ENCODE assay signal across 33 mouse cellular contexts in genomic region chr1:65130226-65130625, GRCm38 (mm10). TPM values are rescaled to one million over a fixed set of nuclear protein-coding genes. Genes with fewer than 3 reads are reported as not detected.
DNase-seq lines count a peak whose midpoint lies in the region; ATAC-seq and TF ChIP-seq lines count a peak whose summit lies in the region.
"Had no signal": no experiment of that assay in that cellular context is flagged by ENCODE, and none has a peak within 500 bp of the region (broad histone marks: within the 10 kb centered on the region; RNA-seq: fewer than 3 reads in every experiment).

No protein-coding gene starts in this region.

- 65% methylated on average over 3 of the region's 3 CpGs for WGBS in intestine, embryonic 16.5 days
- WGBS in kidney, adult 2 months, result 53% methylated on average over 3 of the region's 3 CpGs
- WGBS in kidney, embryonic 16.5 days, result 72% methylated on average over 3 of the region's 3 CpGs
- 73% methylated on average over 3 of the region's 3 CpGs for WGBS in thymus, adult 2 months

- DNase-seq in kidney, adult 2 months, result peak; percentile 85
- DNase-seq in kidney, postnatal 4 days, result peak; percentile 6 to 20
- DNase-seq in thymus, adult 2 months, result no peak
- no peak for DNase-seq in urinary bladder, postnatal 10 days (ENCODE audit: low spot score)
- DNase-seq in frontal cortex, postnatal 10 days (ENCODE audit: low spot score in 2 of 2), result no peak
- DNase-seq: adrenal gland, postnatal 25 days; B cell, adult 2 months; cerebellum, adult 18-20 months; cerebellum, postnatal 10 days; gastrocnemius, postnatal 10 days; heart, postnatal 4 days; layer of hippocampus, postnatal 36 days; liver, embryonic 13.5 days; lung, adult 18-20 months; lung, postnatal 4 days; thymus, postnatal 4 days had no signal

- no peaks in the 10 kb centered on the region for H3K36me3 ChIP-seq in intestine, embryonic 16.5 days (ENCODE audit: control insufficient read depth, insufficient read depth, low read length)
- H3K36me3 ChIP-seq in kidney, adult 2 months (ENCODE audit: control insufficient read depth, insufficient read depth, low read length), result no peaks in the 10 kb centered on the region
- no peaks in the 10 kb centered on the region for H3K36me3 ChIP-seq in kidney, embryonic 16.5 days (ENCODE audit: insufficient read depth, low read length)
- H3K36me3 ChIP-seq in thymus, adult 2 months (ENCODE audit: control insufficient read depth, insufficient read depth, low read length), result no peaks in the 10 kb centered on the region
- H3K36me3 ChIP-seq: embryonic facial prominence, embryonic 13.5 days; forebrain, embryonic 10.5 days; heart, embryonic 12.5 days; hindbrain, embryonic 13.5 days; limb, embryonic 10.5 days; limb, embryonic 15.5 days; liver, embryonic 13.5 days; neural tube, embryonic 15.5 days had no signal

- no peak for TF ChIP-seq POLR2A in kidney, adult 2 months (IDR thresholded peaks at IDR 0.05; ENCODE audit: low read depth, low read length)
- TF ChIP-seq POLR2A in thymus, adult 2 months (IDR thresholded peaks at IDR 0.05; ENCODE audit: control insufficient read depth, extremely low read depth, insufficient read depth, low read length, poor library complexity), result no peak

- H3K27ac ChIP-seq in intestine, embryonic 16.5 days (ENCODE audit: low read length), result 0 out of 2 replicates have a peak overlapping the region, but pooled peaks have one; percentile 11
- H3K27ac ChIP-seq in kidney, adult 2 months (ENCODE audit: insufficient read depth, low read depth, low read length), result peak overlapping the region; percentile 83; the same call in 1 of the 2 replicates
- H3K27ac ChIP-seq in kidney, embryonic 16.5 days (ENCODE audit: low read length), result peak overlapping the region; percentile 26; the same call in 1 of the 2 replicates
- no peak overlapping the region for H3K27ac ChIP-seq in thymus, adult 2 months (ENCODE audit: control insufficient read depth, insufficient read depth, low read length)
- H3K27ac ChIP-seq: embryonic facial prominence, embryonic 13.5 days; forebrain, embryonic 10.5 days; hindbrain, embryonic 13.5 days; layer of hippocampus, adult 2 months; limb, embryonic 10.5 days; limb, embryonic 15.5 days; liver, embryonic 13.5 days; neural tube, embryonic 15.5 days had no signal

- no peak overlapping the region for H3K4me2 ChIP-seq in intestine, embryonic 16.5 days (ENCODE audit: low read depth, low read length)
- H3K4me2 ChIP-seq in kidney, embryonic 16.5 days (replicated peaks; ENCODE audit: low read depth, low read length), result no peak overlapping the region
- H3K4me2 ChIP-seq: embryonic facial prominence, embryonic 13.5 days; heart, embryonic 12.5 days; hindbrain, embryonic 13.5 days; limb, embryonic 15.5 days; liver, embryonic 13.5 days; neural tube, embryonic 15.5 days had no signal

- peak; percentile 92 for ATAC-seq in intestine, embryonic 16.5 days
- peak; percentile 79; the same call in 1 of the 2 replicates for ATAC-seq in kidney, embryonic 16.5 days (ENCODE audit: low FRiP score, low TSS enrichment)
- ATAC-seq in cerebellum, adult (ENCODE audit: insufficient number of reproducible peaks, low FRiP score, low TSS enrichment), result no peak
- ATAC-seq: forebrain, embryonic 16.5 days; lung, postnatal 0 days had no signal

- no peak overlapping the region for H3K9ac ChIP-seq in intestine, embryonic 16.5 days (ENCODE audit: low read depth, low read length)
- no peak overlapping the region for H3K9ac ChIP-seq in kidney, embryonic 16.5 days (replicated peaks; ENCODE audit: low read length)
- H3K9ac ChIP-seq: embryonic facial prominence, embryonic 13.5 days; heart, embryonic 12.5 days; hindbrain, embryonic 13.5 days; limb, embryonic 15.5 days; liver, embryonic 13.5 days; neural tube, embryonic 15.5 days had no signal

- H3K4me3 ChIP-seq in intestine, embryonic 16.5 days (ENCODE audit: low read length), result no peak overlapping the region
- no peak overlapping the region for H3K4me3 ChIP-seq in kidney, adult 2 months (ENCODE audit: insufficient read depth, low read depth, low read length)
- H3K4me3 ChIP-seq in kidney, embryonic 16.5 days (ENCODE audit: low read length), result no peak overlapping the region
- no peak overlapping the region for H3K4me3 ChIP-seq in thymus, adult 2 months (ENCODE audit: control insufficient read depth, insufficient read depth, low read length)
- H3K4me3 ChIP-seq: embryonic facial prominence, embryonic 13.5 days; forebrain, embryonic 10.5 days; heart, embryonic 12.5 days; hindbrain, embryonic 13.5 days; layer of hippocampus, adult 2 months; limb, embryonic 10.5 days; limb, embryonic 15.5 days; liver, embryonic 13.5 days; megakaryocyte, embryonic 14.5 days; neural tube, embryonic 15.5 days had no signal

- TF ChIP-seq CTCF in kidney, adult 2 months (conservative IDR thresholded peaks at IDR 0.05; ENCODE audit: insufficient read depth, insufficient read length, low read depth, low read length), result no peak
- TF ChIP-seq CTCF in thymus, adult 2 months (IDR thresholded peaks at IDR 0.05; ENCODE audit: borderline replicate concordance, control insufficient read depth, extremely low read depth, insufficient read depth, low read length, poor library complexity), result no peak

- no peaks in the 10 kb centered on the region for H3K9me3 ChIP-seq in intestine, embryonic 16.5 days (ENCODE audit: control insufficient read depth, low read length)
- no peaks in the 10 kb centered on the region for H3K9me3 ChIP-seq in kidney, embryonic 16.5 days (ENCODE audit: low read length)
- H3K9me3 ChIP-seq: embryonic facial prominence, embryonic 13.5 days; forebrain, embryonic 10.5 days; heart, embryonic 12.5 days; hindbrain, embryonic 13.5 days; limb, embryonic 10.5 days; limb, embryonic 15.5 days; liver, embryonic 13.5 days; neural tube, embryonic 15.5 days had no signal

- H3K4me1 ChIP-seq in intestine, embryonic 16.5 days (ENCODE audit: control insufficient read depth, insufficient read depth, low read length), result no peaks in the 10 kb centered on the region
- H3K4me1 ChIP-seq in kidney, adult 2 months (ENCODE audit: control insufficient read depth, insufficient read depth, low read length), result peaks cover 8% of the 10 kb centered on the region; the same call in 1 of the 2 replicates
- peaks cover 3% of the 10 kb centered on the region; the same call in 1 of the 2 replicates for H3K4me1 ChIP-seq in kidney, embryonic 16.5 days (ENCODE audit: insufficient read depth, low read length)
- H3K4me1 ChIP-seq in thymus, adult 2 months (replicated peaks; ENCODE audit: control insufficient read depth, insufficient read depth, low read length), result no peaks in the 10 kb centered on the region
- H3K4me1 ChIP-seq: embryonic facial prominence, embryonic 13.5 days; forebrain, embryonic 10.5 days; heart, embryonic 12.5 days; hindbrain, embryonic 13.5 days; limb, embryonic 10.5 days; limb, embryonic 15.5 days; liver, embryonic 13.5 days; megakaryocyte, embryonic 14.5 days; neural tube, embryonic 15.5 days had no signal

- no peaks in the 10 kb centered on the region for H3K27me3 ChIP-seq in intestine, embryonic 16.5 days (replicated peaks; ENCODE audit: control insufficient read depth, insufficient read depth, low read length)
- no peaks in the 10 kb centered on the region for H3K27me3 ChIP-seq in kidney, adult 2 months (replicated peaks; ENCODE audit: control insufficient read depth, insufficient read depth, low read length)
- H3K27me3 ChIP-seq in kidney, embryonic 16.5 days (ENCODE audit: insufficient read depth, low read length), result no peaks in the 10 kb centered on the region
- no peaks in the 10 kb centered on the region for H3K27me3 ChIP-seq in thymus, adult 2 months (ENCODE audit: control insufficient read depth, insufficient read depth, low read length)
- H3K27me3 ChIP-seq: embryonic facial prominence, embryonic 13.5 days; heart, embryonic 12.5 days; hindbrain, embryonic 13.5 days; limb, embryonic 15.5 days; liver, embryonic 13.5 days; neural tube, embryonic 15.5 days had no signal

RNA-seq across cellular contexts. Expression of gene D630023F18Rik, which starts 7.2 kb away (rescaled TPM):
- polyA plus RNA-seq in intestine, embryonic 16.5 days (2015; fragmentation: Nextera tagmentation; extraction: Ambion mirVana), result 0.34 TPM in 1 of 2 replicates, not detected in the other
- 64.3 and 85.6 TPM in 2 replicates for polyA plus RNA-seq in kidney, adult 2 months (2012; rRNA removed)
- 2.0 and 2.8 TPM in 2 replicates for polyA plus RNA-seq in kidney, embryonic 16.5 days (2015; fragmentation: Nextera tagmentation; extraction: Ambion mirVana)
- 0.18 TPM in 1 of 2 replicates, not detected in the other for polyA plus RNA-seq in thymus, adult 2 months (2012; rRNA removed)
- polyA plus RNA-seq: heart, postnatal 0 days; lung, postnatal 0 days had no signal

RNA-seq across cellular contexts. Expression of gene Gm28845, which starts 10.9 kb away (rescaled TPM):
- not detected in 2 replicates for polyA plus RNA-seq in intestine, embryonic 16.5 days (2015; fragmentation: Nextera tagmentation; extraction: Ambion mirVana)
- 7.6 and 9.0 TPM in 2 replicates for polyA plus RNA-seq in kidney, adult 2 months (2012; rRNA removed)
- 0.29 TPM in 1 of 2 replicates, not detected in the other for polyA plus RNA-seq in kidney, embryonic 16.5 days (2015; fragmentation: Nextera tagmentation; extraction: Ambion mirVana)
- 0.19 TPM in 1 of 2 replicates, not detected in the other for polyA plus RNA-seq in thymus, adult 2 months (2012; rRNA removed)
- polyA plus RNA-seq: embryonic facial prominence, embryonic 13.5 days; forebrain, embryonic 10.5 days; forebrain, embryonic 16.5 days; heart, embryonic 12.5 days; heart, postnatal 0 days; hindbrain, embryonic 13.5 days; limb, embryonic 10.5 days; limb, embryonic 15.5 days; liver, embryonic 13.5 days; lung, postnatal 0 days; midbrain, embryonic 14.5 days; neural tube, embryonic 15.5 days; thymus, postnatal 0 days had no signal

RNA-seq across cellular contexts. Expression of gene Cryga, which starts 27.1 kb away (rescaled TPM):
- polyA plus RNA-seq in intestine, embryonic 16.5 days (2015; fragmentation: Nextera tagmentation; extraction: Ambion mirVana), result not detected in 2 replicates
- polyA plus RNA-seq in kidney, adult 2 months (2012; rRNA removed), result 5.9 and 6.4 TPM in 2 replicates
- not detected in 2 replicates for polyA plus RNA-seq in kidney, embryonic 16.5 days (2015; fragmentation: Nextera tagmentation; extraction: Ambion mirVana)
- polyA plus RNA-seq in thymus, adult 2 months (2012; rRNA removed), result 0.26 and 0.38 TPM in 2 replicates
- polyA plus RNA-seq: embryonic facial prominence, embryonic 13.5 days; forebrain, embryonic 10.5 days; forebrain, embryonic 16.5 days; heart, embryonic 12.5 days; heart, postnatal 0 days; hindbrain, embryonic 13.5 days; limb, embryonic 10.5 days; limb, embryonic 15.5 days; liver, embryonic 13.5 days; lung, postnatal 0 days; midbrain, embryonic 14.5 days; thymus, postnatal 0 days had no signal

RNA-seq across cellular contexts. Expression of gene Crygb, which starts 48.1 kb away (rescaled TPM):
- not detected in 2 replicates for polyA plus RNA-seq in intestine, embryonic 16.5 days (2015; fragmentation: Nextera tagmentation; extraction: Ambion mirVana)
- not detected in 2 replicates for polyA plus RNA-seq in kidney, adult 2 months (2012; rRNA removed)
- not detected in 2 replicates for polyA plus RNA-seq in kidney, embryonic 16.5 days (2015; fragmentation: Nextera tagmentation; extraction: Ambion mirVana)
- polyA plus RNA-seq in thymus, adult 2 months (2012; rRNA removed), result not detected in 2 replicates
- polyA plus RNA-seq: forebrain, embryonic 10.5 days; forebrain, embryonic 16.5 days; heart, postnatal 0 days; hindbrain, embryonic 13.5 days; limb, embryonic 10.5 days; limb, embryonic 15.5 days; liver, embryonic 13.5 days; lung, postnatal 0 days; midbrain, embryonic 14.5 days; thymus, postnatal 0 days had no signal

RNA-seq across cellular contexts. Expression of gene Idh1, which starts 56.1 kb away (rescaled TPM):
- 302 and 321 TPM in 2 replicates for polyA plus RNA-seq in intestine, embryonic 16.5 days (2015; fragmentation: Nextera tagmentation; extraction: Ambion mirVana)
- polyA plus RNA-seq in kidney, adult 2 months (2012; rRNA removed), result 247 and 334 TPM in 2 replicates
- polyA plus RNA-seq in kidney, embryonic 16.5 days (2015; fragmentation: Nextera tagmentation; extraction: Ambion mirVana), result 293 and 329 TPM in 2 replicates
- 13.3 and 14.4 TPM in 2 replicates for polyA plus RNA-seq in thymus, adult 2 months (2012; rRNA removed)

Comparison
In these comparisons a context has a peak if more than half of its experiments do, and no peak if none do; other contexts are left out.
1. RNA of gene D630023F18Rik, which starts 7.2 kb away (polyA plus RNA-seq): 64.3 to 85.6 TPM in kidney, adult 2 months; 2.0 to 2.8 TPM in kidney, embryonic 16.5 days, 0.18 TPM in thymus, adult 2 months and 0.34 TPM in intestine, embryonic 16.5 days; every median in the first group is over 10 times any median in the second.
2. DNase-seq: peak in kidney, adult 2 months (single experiment) and kidney, postnatal 4 days (2 of 2); none in thymus, adult 2 months (single experiment), urinary bladder, postnatal 10 days (single experiment) and frontal cortex, postnatal 10 days (0 of 2).